Mouse (Mus musculus) embryo, embryonic 11 days (tissue): ENCODE measurements at regions not wholly inside any gene's neighbourhood (a gene's known extent, or its start where the extent isn't known, plus 50 kb on each side); places are given as distances from the start of the nearest gene placed in this dataset.

Source experiments
- DNase-seq: peaks from one replicate; pipeline ENCODE4 v3.0.0-alpha.2; 2015

DNA sequence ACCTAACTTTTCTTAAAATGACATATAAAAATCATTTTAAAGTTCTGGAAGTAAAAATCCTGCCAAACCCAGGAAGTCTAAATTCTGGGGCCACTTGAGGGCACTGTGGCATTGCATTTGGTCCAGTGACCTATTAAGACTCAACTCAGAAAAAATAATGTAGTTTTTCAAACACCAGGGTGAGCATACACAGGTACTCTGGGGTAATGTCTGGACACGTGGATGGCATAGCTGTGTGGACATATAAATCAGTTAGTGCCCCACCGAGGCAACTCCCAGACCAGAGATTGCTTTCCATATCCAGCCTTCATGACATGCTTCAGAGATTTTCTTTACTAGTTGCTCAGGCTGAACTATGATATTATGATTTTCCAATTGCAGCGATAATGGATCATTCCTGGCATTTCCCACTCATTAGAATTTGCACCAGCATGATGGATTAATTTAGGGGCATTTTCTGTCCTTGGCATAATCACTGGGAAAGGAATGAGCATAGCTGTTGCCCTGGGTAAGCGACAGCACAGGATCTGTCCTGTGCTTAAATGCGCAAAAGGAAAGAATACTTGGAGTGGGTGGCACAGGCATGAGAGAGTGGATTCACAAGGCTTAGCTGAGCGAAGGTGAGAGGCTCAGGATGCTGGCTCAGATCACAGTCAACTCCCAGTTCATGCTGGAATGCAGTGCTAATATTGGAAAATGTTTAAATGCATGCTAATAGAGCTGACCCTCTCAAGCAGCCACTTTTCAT is 1526.6 kb upstream of the Cdh8 start:
- DNase-seq: peak; percentile 47

DNA sequence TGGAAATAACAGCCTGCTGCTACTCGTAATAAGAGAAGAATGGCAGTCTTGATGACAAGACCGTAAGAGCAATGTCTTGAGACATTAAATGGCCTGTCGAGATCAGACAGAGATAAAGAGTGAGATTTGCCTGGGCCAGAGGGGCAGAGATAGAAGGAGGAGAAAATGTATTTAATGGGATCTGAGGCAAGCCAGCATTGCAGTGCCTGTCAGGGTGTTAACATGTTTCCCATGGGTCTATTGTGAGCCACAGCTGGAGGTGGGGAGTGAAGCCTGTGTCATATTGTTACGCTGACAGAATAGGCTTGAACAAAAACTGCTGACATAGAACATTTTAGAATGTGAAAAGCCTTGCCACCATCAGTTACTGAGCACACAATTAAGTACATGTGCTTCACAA is 1523.3 kb upstream of the Cdh8 start:
- peak; percentile 39 for DNase-seq

- DNase-seq: no peak
Observed at GRCm38 (mm10) chr8:100890307-100890706, 1474.0 kb upstream of the Cdh8 start.

GRCm38 (mm10) chr8:100865624-100866023 is 1449.4 kb upstream of the Cdh8 start:
- DNase-seq: no peak

GRCm38 (mm10) chr8:100850822-100851437 is 1434.7 kb upstream of the Cdh8 start:
- peak; percentile 63 for DNase-seq
